Mouse (Mus musculus) heart, adult 2 months (tissue): Measurements from ENCODE around the gene Ttll7.

Source experiments
- CTCF ChIP-seq: fragments of 200-600 bp; IDR thresholded peaks from 2 replicates; pipeline ENCODE4 v1.8.1; 2022; ENCODE audit warnings: antibody characterized with exemption, mild to moderate bottlenecking, moderate library complexity
- POLR2A ChIP-seq: fragments of 200-500 bp; IDR thresholded peaks from 2 replicates; pipeline ENCODE4 v1.6.1; 2011; ENCODE audit warnings: mild to moderate bottlenecking, low read depth, low read length, control low read depth; ENCODE audit not compliant: insufficient read depth

DNA sequence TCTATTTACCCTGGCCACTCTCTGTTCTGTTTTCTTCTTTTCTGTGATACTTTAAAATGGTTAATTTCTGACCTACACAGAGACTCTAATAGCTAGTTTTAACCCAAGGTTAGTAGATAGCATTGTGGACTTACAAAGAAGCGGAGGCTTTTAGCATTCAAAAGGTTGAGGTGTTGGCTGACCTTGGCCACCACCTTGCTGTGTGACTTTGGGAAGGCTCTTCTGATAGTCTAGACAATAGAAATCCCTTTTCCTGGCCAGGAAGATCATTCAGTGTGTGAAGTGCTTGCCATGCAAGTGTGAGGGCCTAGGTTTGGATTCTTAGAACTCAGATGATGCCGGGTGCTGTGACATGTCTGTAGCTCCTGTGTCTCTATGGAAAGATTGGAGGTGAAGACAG lies 90.9 kb downstream of the Ttll7 start:
- TF ChIP-seq CTCF (no peak), POLR2A (no peak)
